Mouse (Mus musculus): ENCODE data around the gene Nppb. TPM values are rescaled to one million over a fixed set of nuclear protein-coding genes. Genes with fewer than 3 reads are reported as not detected.

Gene Nppb
- total and polyA plus RNA-seq, 3 experiments = not detected

- TF ChIP-seq ZMIZ1 (IDR thresholded peaks at IDR 0.05; ENCODE audit: low read depth, low read length) = no peak
- TF ChIP-seq TCF12 (IDR thresholded peaks at IDR 0.05; ENCODE audit: low read depth, low read length) = peak; percentile 61; the same call in 1 of the 2 replicates
- 0 out of 2 replicates have a peak, but pooled peaks have one; percentile 28 for TF ChIP-seq MAX (IDR thresholded peaks at IDR 0.05; ENCODE audit: low read length)
- TF ChIP-seq JUN (IDR thresholded peaks at IDR 0.05; ENCODE audit: insufficient read depth, low read depth, low read length) = peak; percentile 69
- TF ChIP-seq NRF1 (IDR thresholded peaks at IDR 0.05; ENCODE audit: low read depth, low read length) = no peak
- TF ChIP-seq KAT2A (IDR thresholded peaks at IDR 0.05; ENCODE audit: insufficient replicate concordance, low read length) = no peak
- peak; percentile 45 for TF ChIP-seq SIN3A (IDR thresholded peaks at IDR 0.05; ENCODE audit: low read length)
- peak; percentile 86; the same call in 1 of the 2 replicates for TF ChIP-seq RCOR1 (conservative IDR thresholded peaks at IDR 0.05; ENCODE audit: low read depth, low read length)
- TF ChIP-seq MXI1 (IDR thresholded peaks at IDR 0.05; ENCODE audit: low read depth, low read length) = 0 out of 2 replicates have a peak, but pooled peaks have one; percentile 46
- no peak for TF ChIP-seq HCFC1 (IDR thresholded peaks at IDR 0.05; ENCODE audit: low read depth, low read length)
- no peak for TF ChIP-seq GABPA (IDR thresholded peaks at IDR 0.05; ENCODE audit: insufficient replicate concordance, low read depth, low read length)
- TF ChIP-seq BHLHE40 (IDR thresholded peaks at IDR 0.05; ENCODE audit: low read depth, low read length) = peak; percentile 79
- TF ChIP-seq SMC3 (IDR thresholded peaks at IDR 0.05; ENCODE audit: low read depth, low read length) = no peak
Observed at GRCm38 (mm10) chr4:148033858-148034410, 48.3 kb downstream of the Nppb start (continued).

- Histone ChIP-seq H3K36me3 (replicated peaks in 1 of 2; ENCODE audit: control insufficient read depth in 1 of 2, insufficient read depth in 1 of 2, low read length in 1 of 2) (peaks cover 6 to 25% of the 10 kb centered on the region in 2 experiments), H3K79me2 (replicated peaks; ENCODE audit: control insufficient read depth, extremely low read depth, insufficient read depth, poor library complexity, severe bottlenecking) (0 out of 2 replicates have a peak, but pooled peaks cover 9% of the 10 kb centered on the region), H3K9ac (ENCODE audit: insufficient read depth, low read depth) (no peak overlapping the region), H3K27ac (ENCODE audit: insufficient read depth, low read depth) (no peak overlapping the region), H3K9me3 (replicated peaks; ENCODE audit: low read length) (no peaks in the 10 kb centered on the region), H3K4me1 (ENCODE audit: control insufficient read depth in 1 of 2, insufficient read depth in 2 of 2) (peaks cover 9 to 57% of the 10 kb centered on the region in 2 experiments), H3K27me3 (replicated peaks) (no peaks in the 10 kb centered on the region), H3K4me2 (ENCODE audit: insufficient read depth, low read depth, poor library complexity, severe bottlenecking) (no peak overlapping the region), H3K4me3 (replicated peaks in 1 of 3; ENCODE audit: low read depth in 2 of 3, low read length in 2 of 3, poor library complexity in 1 of 3) (no peak overlapping the region)
- dilution Hi-C loops (cut with MboI; ENCODE audit: extremely low pct_ligation_motif_present, extremely low pct_unique_long_range_greater_than_20kb, low sequenced_read_pairs) (no loop called here), in situ Hi-C loops (cut with MboI; ENCODE audit: low pct_ligation_motif_present, low pct_unique_long_range_greater_than_20kb, low sequenced_read_pairs) (no loop called here)
- no peak for DNase-seq (ENCODE audit: extremely low read depth)
- no peak for TF ChIP-seq KAT2A (IDR thresholded peaks at IDR 0.05; ENCODE audit: insufficient replicate concordance, low read length)
- TF ChIP-seq EP300 (IDR thresholded peaks at IDR 0.05; ENCODE audit: low read length) = no peak
- no peak for TF ChIP-seq IRF4 (IDR thresholded peaks at IDR 0.05; ENCODE audit: low read depth, low read length)
- TF ChIP-seq BHLHE40 (IDR thresholded peaks at IDR 0.05; ENCODE audit: low read depth, low read length) = no peak
- TF ChIP-seq CHD1 (IDR thresholded peaks at IDR 0.05; ENCODE audit: low read depth, low read length) = no peak
- no peak for TF ChIP-seq ELF1 (IDR thresholded peaks at IDR 0.05; ENCODE audit: low read depth, low read length)
- no peak for TF ChIP-seq E2F4 (IDR thresholded peaks at IDR 0.05; ENCODE audit: insufficient replicate concordance, low read depth, low read length)
- no peak for TF ChIP-seq CTCF (conservative IDR thresholded peaks at IDR 0.05 in 1 of 2, IDR thresholded peaks at IDR 0.05 in 1 of 2; ENCODE audit: low read depth in 2 of 2, low read length in 2 of 2)
- no peak for TF ChIP-seq ETS1 (conservative IDR thresholded peaks at IDR 0.05; ENCODE audit: low read depth, low read length)
- no peak for TF ChIP-seq NELFE (IDR thresholded peaks at IDR 0.05; ENCODE audit: low read depth, low read length)
- no peak for TF ChIP-seq SMC3 (IDR thresholded peaks at IDR 0.05; ENCODE audit: low read depth, low read length)
- no peak for TF ChIP-seq ZMIZ1 (IDR thresholded peaks at IDR 0.05; ENCODE audit: low read depth, low read length)
- TF ChIP-seq POLR2A (IDR thresholded peaks at IDR 0.05; ENCODE audit: low read depth, low read length) = no peak
- no peak for TF ChIP-seq MAX (IDR thresholded peaks at IDR 0.05; ENCODE audit: low read length)
- TF ChIP-seq UBTF (IDR thresholded peaks at IDR 0.05; ENCODE audit: low read depth, low read length) = no peak
- no peak for TF ChIP-seq USF1 (IDR thresholded peaks at IDR 0.05; ENCODE audit: low read depth, low read length)
- TF ChIP-seq TBP (conservative IDR thresholded peaks at IDR 0.05; ENCODE audit: low read depth, low read length) = no peak
- no peak for TF ChIP-seq TCF12 (IDR thresholded peaks at IDR 0.05; ENCODE audit: low read depth, low read length)
- TF ChIP-seq USF2 (conservative IDR thresholded peaks at IDR 0.05; ENCODE audit: low read depth, low read length) = no peak
- TF ChIP-seq ZC3H11A (IDR thresholded peaks at IDR 0.05; ENCODE audit: low read depth, low read length) = no peak
Observed at GRCm38 (mm10) chr4:148035440-148035839, 49.9 kb downstream of the Nppb start.
